Mouse (Mus musculus) thymus, adult 2 months (tissue): ENCODE data around the gene 4930572O03Rik.
"Not testable (repeated sequence)": the region's sequence is repeated elsewhere in the genome, so short reads cannot be mapped to it uniquely, and the experiment has no call there.

Source experiments
- CTCF ChIP-seq: fragments of 200-500 bp; IDR thresholded peaks from 2 replicates; pipeline ENCODE4 v1.5.1; 2012; ENCODE audit warnings: mild to moderate bottlenecking, control low read depth, low read length, moderate library complexity, borderline replicate concordance; ENCODE audit not compliant: control insufficient read depth, poor library complexity, insufficient read depth; ENCODE audit errors: extremely low read depth
- POLR2A ChIP-seq: fragments of 200-500 bp; IDR thresholded peaks from 2 replicates; pipeline ENCODE4 v1.6.1; 2012; ENCODE audit warnings: mild to moderate bottlenecking, low read length, control low read depth, moderate library complexity; ENCODE audit not compliant: control insufficient read depth, poor library complexity, insufficient read depth; ENCODE audit errors: extremely low read depth

- not testable (repeated sequence) for TF ChIP-seq CTCF, POLR2A
Observed at GRCm38 (mm10) chr5:15690822-15691221, 34.0 kb upstream of the 4930572O03Rik start.
